Mouse (Mus musculus): Measurements from ENCODE around the gene Hist1h2af. TPM values are rescaled to one million over a fixed set of nuclear protein-coding genes. Genes with fewer than 3 reads are reported as not detected.

Gene Hist1h2af
- polyA plus RNA-seq, 1 experiment = 20.4 TPM

GRCm38 (mm10) chr13:23510127-23510526, 23.6 kb upstream of the Hist1h2af start:
- TF ChIP-seq CTCF (IDR thresholded peaks at IDR 0.05; ENCODE audit: borderline replicate concordance, insufficient read depth, low read length) = no peak
- no peak for TF ChIP-seq POLR2A (IDR thresholded peaks at IDR 0.05; ENCODE audit: low read depth, low read length)
- Histone ChIP-seq H3K4me1 (ENCODE audit: control insufficient read depth, insufficient read depth, low read length) (no peaks in the 10 kb centered on the region), H3K4me3 (ENCODE audit: insufficient read depth, low read length) (no peak overlapping the region), H3K27ac (ENCODE audit: insufficient read depth, low read length) (no peak overlapping the region)

GRCm38 (mm10) chr13:23513517-23513916, 20.2 kb upstream of the Hist1h2af start:
- Histone ChIP-seq H3K27ac (ENCODE audit: insufficient read depth, low read length) (no peak overlapping the region), H3K4me1 (ENCODE audit: control insufficient read depth, insufficient read depth, low read length) (no peaks in the 10 kb centered on the region), H3K4me3 (ENCODE audit: insufficient read depth, low read length) (no peak overlapping the region)
- TF ChIP-seq POLR2A (IDR thresholded peaks at IDR 0.05; ENCODE audit: low read depth, low read length) = no peak
- TF ChIP-seq CTCF (IDR thresholded peaks at IDR 0.05; ENCODE audit: borderline replicate concordance, insufficient read depth, low read length) = no peak

DNA sequence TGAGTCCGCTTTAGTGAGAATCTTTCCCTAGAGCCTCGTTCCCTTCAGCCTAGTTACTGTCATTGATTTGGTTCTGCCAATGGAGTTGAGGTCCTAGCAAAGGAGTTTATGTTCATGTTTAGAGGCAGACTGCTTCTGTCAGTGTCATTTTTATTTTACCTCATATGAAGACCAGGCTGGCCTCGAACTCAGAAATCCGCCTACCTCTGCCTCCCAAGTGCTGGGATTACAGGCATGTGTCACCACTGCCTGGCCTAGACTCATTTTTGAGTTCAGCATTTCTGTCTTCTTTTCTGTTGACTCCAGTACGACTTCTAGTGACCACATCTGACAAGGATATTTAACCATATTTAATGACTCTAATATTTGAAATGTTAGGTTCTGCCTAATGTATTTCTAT, 18.4 kb upstream of the Hist1h2af start:
- H3K4me3 ChIP-seq (ENCODE audit: insufficient read depth, low read length) = no peak overlapping the region
- H3K27ac ChIP-seq (ENCODE audit: insufficient read depth, low read length) = no peak overlapping the region
- no peaks in the 10 kb centered on the region for H3K4me1 ChIP-seq (ENCODE audit: control insufficient read depth, insufficient read depth, low read length)
- TF ChIP-seq CTCF (IDR thresholded peaks at IDR 0.05; ENCODE audit: borderline replicate concordance, insufficient read depth, low read length) (no peak), POLR2A (IDR thresholded peaks at IDR 0.05; ENCODE audit: low read depth, low read length) (no peak)

DNA sequence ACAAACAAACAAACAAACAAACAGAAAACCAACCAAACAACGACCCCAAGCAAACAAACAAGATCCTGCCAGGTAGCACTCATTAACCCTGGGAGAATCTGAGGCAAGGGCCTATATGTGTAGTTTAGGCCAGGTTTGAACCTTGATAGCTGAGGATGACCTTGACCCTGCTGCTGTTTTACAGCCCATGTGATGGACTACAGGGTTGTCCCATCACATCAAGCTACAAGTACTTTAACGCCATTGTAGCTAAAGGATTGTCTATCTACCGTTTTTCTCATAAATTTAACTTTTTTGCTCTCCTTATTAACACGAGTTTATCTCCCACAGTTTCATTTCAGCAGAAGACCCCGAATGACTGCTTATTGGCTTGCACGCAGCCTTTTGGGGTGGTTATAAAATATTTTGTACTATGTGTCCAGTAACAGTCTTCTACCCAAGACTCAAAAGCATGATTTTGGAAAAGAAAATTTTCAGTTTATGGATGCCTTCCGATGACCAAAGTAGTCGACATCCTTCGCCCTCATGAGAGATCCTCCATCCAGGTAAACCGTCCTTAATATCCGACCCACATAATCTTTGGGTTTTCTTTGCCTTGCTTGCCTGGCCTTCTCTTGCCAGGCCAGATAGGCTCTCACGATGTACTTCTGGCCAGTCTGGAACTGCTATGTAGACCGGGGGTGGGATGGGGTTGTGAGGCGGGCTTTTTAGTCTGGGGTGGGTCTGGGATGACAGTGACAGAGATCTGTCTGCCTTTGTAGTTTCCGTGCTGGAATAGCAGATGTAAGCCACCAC, 17.7 kb upstream of the Hist1h2af start:
- H3K4me1 ChIP-seq (ENCODE audit: control insufficient read depth, insufficient read depth, low read length) = no peaks in the 10 kb centered on the region; the same call in 1 of the 2 replicates
- TF ChIP-seq CTCF (IDR thresholded peaks at IDR 0.05; ENCODE audit: borderline replicate concordance, insufficient read depth, low read length) (no peak), POLR2A (IDR thresholded peaks at IDR 0.05; ENCODE audit: low read depth, low read length) (no peak)
- H3K4me3 ChIP-seq (ENCODE audit: insufficient read depth, low read length) = peak overlapping the region; percentile 39
- H3K27ac ChIP-seq (ENCODE audit: insufficient read depth, low read length) = no peak overlapping the region

DNA sequence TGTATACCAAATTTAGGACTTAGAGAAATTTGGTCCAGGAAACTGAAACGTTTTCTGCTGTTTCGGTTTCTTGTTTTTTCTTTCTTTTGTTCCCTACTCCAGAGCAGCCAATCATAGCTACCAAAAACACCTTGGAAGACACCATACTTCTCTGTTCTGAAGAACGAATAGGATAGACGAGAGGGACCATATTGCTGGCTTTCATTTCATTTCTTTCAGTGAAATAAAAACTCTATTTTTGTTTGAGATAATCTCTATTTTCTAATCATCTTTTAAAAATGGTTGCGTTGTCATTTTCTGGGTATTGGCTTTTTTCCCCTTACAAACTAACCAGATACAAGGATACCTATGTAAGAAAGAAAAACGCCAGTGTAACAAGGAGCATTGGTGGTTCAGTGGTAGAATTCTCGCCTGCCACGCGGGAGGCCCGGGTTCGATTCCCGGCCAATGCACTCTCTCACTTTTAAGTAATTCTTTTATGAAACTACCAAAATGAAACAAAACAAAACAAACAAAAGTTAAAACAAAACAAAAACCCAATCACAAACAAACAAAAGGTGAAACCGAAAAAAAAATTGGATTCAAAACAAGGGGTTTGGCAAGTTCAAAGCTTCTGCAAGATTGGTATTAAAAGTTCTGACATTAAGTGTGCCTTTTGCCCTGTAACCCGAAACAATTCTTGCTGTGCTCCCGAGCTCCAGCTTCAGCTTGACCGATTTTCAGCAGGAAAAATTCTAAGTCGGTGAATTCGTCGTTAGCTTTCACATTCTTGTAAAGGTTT, 16.7 kb upstream of the Hist1h2af start:
- TF ChIP-seq POLR2A (IDR thresholded peaks at IDR 0.05; ENCODE audit: low read depth, low read length) = no peak
- TF ChIP-seq CTCF (IDR thresholded peaks at IDR 0.05; ENCODE audit: borderline replicate concordance, insufficient read depth, low read length) = no peak
- peak overlapping the region; percentile 52 for H3K4me3 ChIP-seq (ENCODE audit: insufficient read depth, low read length)
- no peaks in the 10 kb centered on the region; the same call in 1 of the 2 replicates for H3K4me1 ChIP-seq (ENCODE audit: control insufficient read depth, insufficient read depth, low read length)
- H3K27ac ChIP-seq (ENCODE audit: insufficient read depth, low read length) = no peak overlapping the region

DNA sequence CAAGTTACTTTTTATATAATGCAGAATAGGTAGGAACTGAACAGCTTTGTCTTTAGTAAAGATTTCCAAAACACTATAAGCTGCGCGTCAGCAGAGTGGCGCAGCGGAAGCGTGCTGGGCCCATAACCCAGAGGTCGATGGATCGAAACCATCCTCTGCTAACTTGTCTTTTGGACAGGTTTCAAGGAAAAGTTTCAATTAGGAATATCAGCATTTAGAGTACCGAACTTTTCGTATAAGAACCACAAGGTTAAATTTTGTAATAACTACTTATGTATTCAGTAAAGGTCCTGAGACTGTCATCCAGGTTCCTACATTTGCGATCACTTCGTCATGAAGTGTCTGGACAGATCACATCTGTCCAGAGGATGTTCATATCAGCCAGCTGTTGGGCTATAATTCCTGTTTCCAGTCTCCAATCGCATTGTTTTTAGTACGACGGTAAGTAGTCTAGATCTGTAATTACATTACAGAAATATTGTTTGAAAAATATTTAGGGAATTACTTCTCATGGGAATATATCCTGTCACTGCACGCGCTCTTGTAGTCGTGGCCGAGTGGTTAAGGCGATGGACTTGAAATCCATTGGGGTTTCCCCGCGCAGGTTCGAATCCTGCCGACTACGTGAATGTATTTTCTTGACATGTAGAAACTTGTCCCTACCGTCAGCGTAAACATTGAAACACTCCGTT, 16.0 kb upstream of the Hist1h2af start:
- Histone ChIP-seq H3K4me3 (ENCODE audit: insufficient read depth, low read length) (peak overlapping the region; percentile 91), H3K27ac (ENCODE audit: insufficient read depth, low read length) (peak overlapping the region; percentile 99), H3K4me1 (ENCODE audit: control insufficient read depth, insufficient read depth, low read length) (no peaks in the 10 kb centered on the region; the same call in 1 of the 2 replicates)
- no peak for TF ChIP-seq CTCF (IDR thresholded peaks at IDR 0.05; ENCODE audit: borderline replicate concordance, insufficient read depth, low read length)
- TF ChIP-seq POLR2A (IDR thresholded peaks at IDR 0.05; ENCODE audit: low read depth, low read length) = no peak

GRCm38 (mm10) chr13:23518295-23518603, 15.5 kb upstream of the Hist1h2af start:
- TF ChIP-seq POLR2A (IDR thresholded peaks at IDR 0.05; ENCODE audit: low read depth, low read length) = no peak
- TF ChIP-seq CTCF (IDR thresholded peaks at IDR 0.05; ENCODE audit: borderline replicate concordance, insufficient read depth, low read length) = no peak
- H3K27ac ChIP-seq (ENCODE audit: insufficient read depth, low read length) = peak overlapping the region; percentile 99
- H3K4me3 ChIP-seq (ENCODE audit: insufficient read depth, low read length) = peak overlapping the region; percentile 91
- H3K4me1 ChIP-seq (ENCODE audit: control insufficient read depth, insufficient read depth, low read length) = no peaks in the 10 kb centered on the region; the same call in 1 of the 2 replicates

GRCm38 (mm10) chr13:23518885-23519284, 14.8 kb upstream of the Hist1h2af start:
- Histone ChIP-seq H3K4me3 (ENCODE audit: insufficient read depth, low read length) (peak overlapping the region; percentile 63), H3K27ac (ENCODE audit: insufficient read depth, low read length) (peak overlapping the region; percentile 57; the same call in 1 of the 2 replicates), H3K4me1 (ENCODE audit: control insufficient read depth, insufficient read depth, low read length) (no peaks in the 10 kb centered on the region; the same call in 1 of the 2 replicates)
- no peak for TF ChIP-seq CTCF (IDR thresholded peaks at IDR 0.05; ENCODE audit: borderline replicate concordance, insufficient read depth, low read length)
- TF ChIP-seq POLR2A (IDR thresholded peaks at IDR 0.05; ENCODE audit: low read depth, low read length) = no peak

DNA sequence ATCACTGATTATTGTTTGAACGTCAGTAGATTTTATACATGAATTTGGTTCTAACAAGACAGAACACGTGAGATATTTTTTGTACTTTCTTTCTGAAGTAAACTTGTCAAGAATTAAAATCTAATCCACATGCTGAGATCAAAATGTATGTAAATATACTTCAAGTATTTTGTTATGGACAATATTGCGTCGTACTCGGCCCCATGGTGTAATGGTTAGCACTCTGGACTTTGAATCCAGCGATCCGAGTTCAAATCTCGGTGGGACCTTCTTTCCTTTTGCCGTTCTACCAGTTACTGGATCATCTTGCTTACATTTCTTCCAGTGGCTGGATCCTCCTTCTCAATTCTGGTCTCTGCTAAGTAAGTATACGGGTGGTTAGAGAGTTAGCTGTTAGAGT, 14.3 kb upstream of the Hist1h2af start:
- Histone ChIP-seq H3K4me1 (ENCODE audit: control insufficient read depth, insufficient read depth, low read length) (no peaks in the 10 kb centered on the region; the same call in 1 of the 2 replicates), H3K27ac (ENCODE audit: insufficient read depth, low read length) (peak overlapping the region; percentile 24; the same call in 1 of the 2 replicates), H3K4me3 (ENCODE audit: insufficient read depth, low read length) (peak overlapping the region; percentile 63)
- TF ChIP-seq CTCF (IDR thresholded peaks at IDR 0.05; ENCODE audit: borderline replicate concordance, insufficient read depth, low read length) (no peak), POLR2A (IDR thresholded peaks at IDR 0.05; ENCODE audit: low read depth, low read length) (no peak)
